Comparison of ENCODE assay signal across 10 mouse cellular contexts in the genomic region with DNA sequence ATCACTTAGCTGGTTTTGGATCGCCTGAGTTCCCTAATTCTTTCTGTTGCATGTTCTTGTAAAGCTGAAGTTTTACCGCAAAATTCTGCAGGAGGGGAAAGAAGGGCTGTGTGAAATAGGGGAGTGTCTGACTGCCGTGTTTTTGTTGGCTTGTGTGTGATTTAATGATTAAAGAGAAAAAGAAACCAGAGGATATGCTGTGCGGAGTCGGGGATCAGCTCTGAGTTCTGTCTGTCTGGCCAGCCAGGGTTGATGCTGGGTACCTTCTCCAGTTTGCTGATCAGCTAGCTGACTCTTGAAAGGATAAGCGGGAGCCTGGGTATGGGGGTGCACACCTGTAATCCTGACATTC. TPM values are rescaled to one million over a fixed set of nuclear protein-coding genes. Genes with fewer than 3 reads are reported as not detected.
DNase-seq lines count a peak whose midpoint lies in the region; ATAC-seq and TF ChIP-seq lines count a peak whose summit lies in the region.
"Had no signal": no experiment of that assay in that cellular context is flagged by ENCODE, and none has a peak within 500 bp of the region (broad histone marks: within the 10 kb centered on the region; RNA-seq: fewer than 3 reads in every experiment).

No protein-coding gene starts in this region.

- peak; percentile 43 for DNase-seq in kidney, adult 2 months
- no peak for DNase-seq in kidney, adult 8-10 months
- no peak for DNase-seq in G1E (ENCODE audit: low spot score)
- no peak for DNase-seq in embryonic facial prominence, embryonic 14.5 days (ENCODE audit: low spot score)
- no peak for DNase-seq in right cerebral cortex, postnatal 10 days (ENCODE audit: low spot score in 2 of 2)
- DNase-seq in left cerebral cortex, postnatal 25 days (ENCODE audit: low spot score in 2 of 2) = no peak
- no peak for DNase-seq in right cerebral cortex, adult 2 months (ENCODE audit: low spot score in 2 of 2)

- peaks cover 5% of the 10 kb centered on the region; the same call in 1 of the 2 replicates for H3K4me1 ChIP-seq in kidney, adult 2 months (ENCODE audit: control insufficient read depth, insufficient read depth, low read length)
- peaks cover 46% of the 10 kb centered on the region for H3K4me1 ChIP-seq in G1E (ENCODE audit: insufficient read depth, low read depth, low read length)
- H3K4me1 ChIP-seq in embryonic facial prominence, embryonic 14.5 days (ENCODE audit: control insufficient read depth, insufficient read depth, low read length) = peaks cover 18% of the 10 kb centered on the region
- peaks cover 17% of the 10 kb centered on the region for H3K4me1 ChIP-seq in liver, embryonic 12.5 days

- H3K9me3 ChIP-seq in G1E (replicated peaks) = no peaks in the 10 kb centered on the region
- no peaks in the 10 kb centered on the region for H3K9me3 ChIP-seq in embryonic facial prominence, embryonic 14.5 days (ENCODE audit: control insufficient read depth, low read length)
- no peaks in the 10 kb centered on the region for H3K9me3 ChIP-seq in liver, embryonic 12.5 days (replicated peaks)
- H3K9me3 ChIP-seq: forebrain, embryonic 12.5 days had no signal

- TF ChIP-seq CTCF in kidney, adult 2 months (conservative IDR thresholded peaks at IDR 0.05; ENCODE audit: insufficient read depth, insufficient read length, low read depth, low read length) = no peak
- TF ChIP-seq CTCF in G1E (IDR thresholded peaks at IDR 0.05; ENCODE audit: low read depth, low read length) = no peak

- no peaks in the 10 kb centered on the region for H3K36me3 ChIP-seq in kidney, adult 2 months (ENCODE audit: control insufficient read depth, insufficient read depth, low read length)
- H3K36me3 ChIP-seq in G1E (replicated peaks) = peaks cover 58% of the 10 kb centered on the region
- no peaks in the 10 kb centered on the region for H3K36me3 ChIP-seq in embryonic facial prominence, embryonic 14.5 days (ENCODE audit: control insufficient read depth, insufficient read depth, low read length)
- H3K36me3 ChIP-seq in liver, embryonic 12.5 days = peaks cover 16% of the 10 kb centered on the region; the same call in 1 of the 2 replicates

- peak overlapping the region; percentile 48 for H3K9ac ChIP-seq in embryonic facial prominence, embryonic 14.5 days (ENCODE audit: low read depth, low read length)
- no peak overlapping the region for H3K9ac ChIP-seq in liver, embryonic 12.5 days

- H3K27ac ChIP-seq in kidney, adult 2 months (ENCODE audit: insufficient read depth, low read depth, low read length) = no peak overlapping the region
- H3K27ac ChIP-seq in embryonic facial prominence, embryonic 14.5 days (replicated peaks; ENCODE audit: low read depth, low read length) = peak overlapping the region; percentile 77
- H3K27ac ChIP-seq in liver, embryonic 12.5 days = no peak overlapping the region
- H3K27ac ChIP-seq: forebrain, embryonic 12.5 days had no signal

- intact Hi-C loops in left cerebral cortex, postnatal 25 days (cut with DNase I) = loop anchor here (2.0 kb wide), 1 partner anchor 203 kb away; no protein-coding TSS in a partner anchor

- peak overlapping the region; percentile 53 for H3K4me2 ChIP-seq in embryonic facial prominence, embryonic 14.5 days (ENCODE audit: low read depth, low read length)
- peak overlapping the region; percentile 49 for H3K4me2 ChIP-seq in liver, embryonic 12.5 days

- TF ChIP-seq POLR2A in kidney, adult 2 months (IDR thresholded peaks at IDR 0.05; ENCODE audit: low read depth, low read length) = no peak

- no peaks in the 10 kb centered on the region for H3K27me3 ChIP-seq in kidney, adult 2 months (replicated peaks; ENCODE audit: control insufficient read depth, insufficient read depth, low read length)
- no peaks in the 10 kb centered on the region for H3K27me3 ChIP-seq in G1E (ENCODE audit: insufficient read depth, low read length)
- no peaks in the 10 kb centered on the region for H3K27me3 ChIP-seq in embryonic facial prominence, embryonic 14.5 days (replicated peaks; ENCODE audit: control insufficient read depth, insufficient read depth, low read length)
- peaks cover 16% of the 10 kb centered on the region for H3K27me3 ChIP-seq in liver, embryonic 12.5 days (replicated peaks)
- H3K27me3 ChIP-seq: forebrain, embryonic 12.5 days had no signal

- ATAC-seq in G1E (ENCODE audit: extremely low read depth, insufficient number of reproducible peaks, low FRiP score, poor library complexity, severe bottlenecking) = 0 out of 2 replicates have a peak, but pooled peaks have one; percentile 9
- peak; percentile 28 for ATAC-seq in embryonic facial prominence, embryonic 14.5 days (ENCODE audit: low read depth)
- ATAC-seq in liver, embryonic 12.5 days = no peak

- no peak overlapping the region for H3K4me3 ChIP-seq in kidney, adult 2 months (ENCODE audit: insufficient read depth, low read depth, low read length)
- peak overlapping the region; percentile 71 for H3K4me3 ChIP-seq in G1E (ENCODE audit: low read depth, low read length)
- H3K4me3 ChIP-seq in embryonic facial prominence, embryonic 14.5 days (ENCODE audit: low read depth, low read length) = peak overlapping the region; percentile 18; the same call in 1 of the 2 replicates
- no peak overlapping the region for H3K4me3 ChIP-seq in liver, embryonic 12.5 days
- H3K4me3 ChIP-seq: forebrain, embryonic 12.5 days had no signal

- WGBS in kidney, adult 2 months = 31% methylated on average over 6 of the region's 6 CpGs
- 40% methylated on average over 6 of the region's 6 CpGs for WGBS in embryonic facial prominence, embryonic 14.5 days
- 27% methylated on average over 6 of the region's 6 CpGs for WGBS in liver, embryonic 12.5 days (ENCODE audit: insufficient replicate concordance)

RNA-seq across cellular contexts. Expression of gene Rmi2, which starts 9.4 kb away (rescaled TPM):
- 0.10 and 0.27 TPM in 2 replicates for polyA plus RNA-seq in kidney, adult 2 months (2012; rRNA removed)
- total RNA-seq in G1E (2014; fragmentation: Nextera tagmentation) = 8.9 and 9.5 TPM in 2 replicates
- total RNA-seq in G1E (2017) = 5.1 and 5.7 TPM in 2 replicates
- 7.8 and 8.3 TPM in 2 replicates for polyA plus RNA-seq in G1E (2012)
- 2.0 and 3.3 TPM in 2 replicates for polyA plus RNA-seq in embryonic facial prominence, embryonic 14.5 days (2014; fragmentation: Nextera tagmentation; extraction: Ambion mirVana)
- 3.4 and 3.8 TPM in 2 replicates for polyA plus RNA-seq in liver, embryonic 12.5 days (2016; fragmentation: Nextera tagmentation; extraction: Ambion mirVana)
- total RNA-seq in left cerebral cortex, postnatal 25 days (2021) = under 1 TPM; 0.09 to 0.55 TPM
- polyA plus RNA-seq: liver, adult 2 months had no signal

RNA-seq across cellular contexts. Expression of gene Gm11172, which starts 31.6 kb away (rescaled TPM):
- polyA plus RNA-seq in kidney, adult 2 months (2012; rRNA removed) = not detected in 2 replicates
- total RNA-seq in G1E (2014; fragmentation: Nextera tagmentation) = not detected in 2 replicates
- not detected in 2 replicates for total RNA-seq in G1E (2017)
- polyA plus RNA-seq in G1E (2012) = not detected in 2 replicates
- not detected in 2 replicates for polyA plus RNA-seq in embryonic facial prominence, embryonic 14.5 days (2014; fragmentation: Nextera tagmentation; extraction: Ambion mirVana)
- polyA plus RNA-seq in liver, embryonic 12.5 days (2016; fragmentation: Nextera tagmentation; extraction: Ambion mirVana) = not detected in 2 replicates
- not detected for total RNA-seq in left cerebral cortex, postnatal 25 days (2021)
- total RNA-seq: liver, adult 2 months had no signal
- polyA plus RNA-seq: forebrain, embryonic 12.5 days; liver, adult 2 months had no signal

RNA-seq across cellular contexts. Expression of gene Prm1, which starts 38.7 kb away (rescaled TPM):
- 1.8 and 4.0 TPM in 2 replicates for polyA plus RNA-seq in kidney, adult 2 months (2012; rRNA removed)
- total RNA-seq in G1E (2014; fragmentation: Nextera tagmentation) = not detected in 2 replicates
- total RNA-seq in G1E (2017) = not detected in 2 replicates
- not detected in 2 replicates for polyA plus RNA-seq in G1E (2012)
- polyA plus RNA-seq in embryonic facial prominence, embryonic 14.5 days (2014; fragmentation: Nextera tagmentation; extraction: Ambion mirVana) = not detected in 2 replicates
- polyA plus RNA-seq in liver, embryonic 12.5 days (2016; fragmentation: Nextera tagmentation; extraction: Ambion mirVana) = not detected in 2 replicates
- total RNA-seq in left cerebral cortex, postnatal 25 days (2021) = not detected
- total RNA-seq: liver, adult 2 months had no signal
- polyA plus RNA-seq: forebrain, embryonic 12.5 days; liver, adult 2 months had no signal

RNA-seq across cellular contexts. Expression of gene Prm2, which starts 48.4 kb away (rescaled TPM):
- polyA plus RNA-seq in kidney, adult 2 months (2012; rRNA removed) = 1.8 and 5.4 TPM in 2 replicates
- total RNA-seq in G1E (2014; fragmentation: Nextera tagmentation) (not detected in 2 replicates), G1E (2017) (0.49 TPM in 1 of 2 replicates, not detected in the other)
- not detected in 2 replicates for polyA plus RNA-seq in G1E (2012)
- polyA plus RNA-seq in embryonic facial prominence, embryonic 14.5 days (2014; fragmentation: Nextera tagmentation; extraction: Ambion mirVana) = not detected in 2 replicates
- polyA plus RNA-seq in liver, embryonic 12.5 days (2016; fragmentation: Nextera tagmentation; extraction: Ambion mirVana) = not detected in 2 replicates
- total RNA-seq in left cerebral cortex, postnatal 25 days (2021) = not detected
- total RNA-seq: liver, adult 2 months had no signal
- polyA plus RNA-seq: forebrain, embryonic 12.5 days; liver, adult 2 months had no signal

RNA-seq across cellular contexts. Expression of gene Prm3, which starts 53.6 kb away (rescaled TPM):
- polyA plus RNA-seq in kidney, adult 2 months (2012; rRNA removed) = not detected in 2 replicates
- total RNA-seq in G1E (2014; fragmentation: Nextera tagmentation) (not detected in 2 replicates), G1E (2017) (not detected in 2 replicates)
- not detected in 2 replicates for polyA plus RNA-seq in G1E (2012)
- polyA plus RNA-seq in embryonic facial prominence, embryonic 14.5 days (2014; fragmentation: Nextera tagmentation; extraction: Ambion mirVana) = not detected in 2 replicates
- polyA plus RNA-seq in liver, embryonic 12.5 days (2016; fragmentation: Nextera tagmentation; extraction: Ambion mirVana) = not detected in 2 replicates
- not detected for total RNA-seq in left cerebral cortex, postnatal 25 days (2021)
- total RNA-seq: liver, adult 2 months had no signal
- polyA plus RNA-seq: forebrain, embryonic 12.5 days; liver, adult 2 months had no signal

Comparison
In these comparisons a context has a peak if more than half of its experiments do, and no peak if none do; other contexts are left out.
1. H3K4me3 ChIP-seq: peak in G1E (single experiment) and embryonic facial prominence, embryonic 14.5 days (single experiment); none in kidney, adult 2 months (single experiment) and liver, embryonic 12.5 days (single experiment).